Mouse (Mus musculus) embryonic facial prominence, embryonic 10.5 days (tissue): Measurements from ENCODE around the gene Gm26566. TPM values are rescaled to one million over a fixed set of nuclear protein-coding genes. Genes with fewer than 3 reads are reported as not detected.

ENCODE experiments used
- DNase-seq: peaks from one replicate; pipeline ENCODE4 v3.0.0-alpha.2; 2017; ENCODE audit warnings: low spot score
- H3K27ac ChIP-seq: fragments of 300-500 bp; sonication (generic); replicated peaks from 2 replicates; pipeline ENCODE4 v1.5.1; 2016; ENCODE audit warnings: mild to moderate bottlenecking
- H3K27me3 ChIP-seq: fragments of 300-500 bp; sonication (generic); replicated peaks from 2 replicates; pipeline ENCODE4 v1.6.1; 2016; ENCODE audit warnings: low read depth, mild to moderate bottlenecking; ENCODE audit not compliant: poor library complexity, severe bottlenecking
- H3K36me3 ChIP-seq: fragments of 300-500 bp; sonication (generic); replicated peaks from 2 replicates; pipeline ENCODE4 v1.6.1; 2016; ENCODE audit warnings: mild to moderate bottlenecking, moderate library complexity
- H3K4me1 ChIP-seq: fragments of 300-500 bp; sonication (generic); 2 replicates; pipeline ENCODE4 v1.6.1; 2016
- H3K4me3 ChIP-seq: fragments of 300-500 bp; sonication (generic); 2 replicates; pipeline ENCODE4 v1.5.1; 2016; ENCODE audit warnings: mild to moderate bottlenecking, moderate library complexity
- H3K9me3 ChIP-seq: fragments of 300-500 bp; sonication (generic); 2 replicates; pipeline ENCODE4 v1.6.1; 2016; ENCODE audit warnings: mild to moderate bottlenecking
- WGBS: fragments of 180-500 bp; shearing (Covaris S2); methylation state at CpG from one replicate; pipeline ENCODE4 v1.1.7; 2016; 5-methylcytosine and 5-hydroxymethylcytosine counted together
- polyA plus RNA-seq: library from polyadenylated mRNA; unstranded; fragments of >200 nt; fragmentation: Nextera tagmentation; extraction: Ambion mirVana; gene quantifications from 2 replicates; pipeline ENCODE4 v1.2.1, GENCODE M21; 2016

The Gm26566 gene
- 0.80 and 0.90 TPM in 2 replicates for polyA plus RNA-seq

GRCm38 (mm10) chr4:88721791-88722721, at the start of gene Gm26566, which contains the start of gene Klhl9:
Gene Gm26566, plus strand, starts transcription at chr4:88721805.
Gene Klhl9, minus strand, starts transcription at chr4:88722465.
- under 1% methylated on average over 82 of the region's 82 CpGs for WGBS

GRCm38 (mm10) chr4:88676824-88677223, 44.8 kb upstream of the Gm26566 start, which contains the start of gene Ifna16:
Gene Ifna16, minus strand, starts transcription at chr4:88676924.
- H3K4me3 ChIP-seq, result no peak within 1 kb of the TSS
- H3K36me3 ChIP-seq, result no peaks in the 10 kb centered on the region
- 86% methylated on average over 1 of the region's 1 CpGs for WGBS
- no peaks in the 10 kb centered on the region for H3K9me3 ChIP-seq
- no peak for DNase-seq
- H3K27ac ChIP-seq, result no peak within 1 kb of the TSS
- no peaks in the 10 kb centered on the region for H3K27me3 ChIP-seq
- H3K4me1 ChIP-seq, result no peaks in the 10 kb centered on the region

More at GRCm38 (mm10) chr4:88721791-88722721, at the start of gene Gm26566, which contains the start of gene Klhl9:
- peak; percentile 98 for DNase-seq
- Histone ChIP-seq H3K27me3 (no peaks in the 10 kb centered on the region), H3K27ac (peak within 1 kb of the TSS; percentile 99), H3K4me3 (peak within 1 kb of the TSS; percentile 97), H3K9me3 (no peaks in the 10 kb centered on the region), H3K36me3 (peaks cover 42% of the 10 kb centered on the region), H3K4me1 (peaks cover 33% of the 10 kb centered on the region)

DNA sequence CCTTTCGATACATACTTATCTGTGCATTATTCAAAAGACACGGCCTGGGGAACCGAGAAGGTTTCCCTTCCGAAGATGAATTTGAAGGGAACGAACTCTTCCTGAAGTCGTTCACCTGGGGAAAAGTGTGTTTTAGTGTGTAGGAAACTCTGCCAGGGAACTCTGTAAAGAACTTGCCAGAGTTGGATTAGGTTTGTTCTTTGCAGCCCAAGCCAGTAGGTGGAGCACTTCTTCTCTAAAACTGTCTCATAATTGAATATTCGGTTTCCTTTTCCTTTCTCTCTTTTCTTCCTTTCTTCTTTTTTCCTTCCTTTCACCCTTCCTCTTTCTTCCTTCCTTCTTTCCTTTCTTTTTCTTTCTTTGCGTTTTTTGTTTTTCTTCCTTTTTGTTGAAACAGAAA, 41.2 kb upstream of the Gm26566 start:
- DNase-seq, result no peak
- 56% methylated on average over 8 of the region's 8 CpGs for WGBS
- H3K27ac ChIP-seq, result no peak overlapping the region
- H3K4me3 ChIP-seq, result no peak overlapping the region
- H3K36me3 ChIP-seq, result no peaks in the 10 kb centered on the region
- H3K27me3 ChIP-seq, result no peaks in the 10 kb centered on the region
- no peaks in the 10 kb centered on the region for H3K4me1 ChIP-seq
- no peaks in the 10 kb centered on the region for H3K9me3 ChIP-seq

DNA sequence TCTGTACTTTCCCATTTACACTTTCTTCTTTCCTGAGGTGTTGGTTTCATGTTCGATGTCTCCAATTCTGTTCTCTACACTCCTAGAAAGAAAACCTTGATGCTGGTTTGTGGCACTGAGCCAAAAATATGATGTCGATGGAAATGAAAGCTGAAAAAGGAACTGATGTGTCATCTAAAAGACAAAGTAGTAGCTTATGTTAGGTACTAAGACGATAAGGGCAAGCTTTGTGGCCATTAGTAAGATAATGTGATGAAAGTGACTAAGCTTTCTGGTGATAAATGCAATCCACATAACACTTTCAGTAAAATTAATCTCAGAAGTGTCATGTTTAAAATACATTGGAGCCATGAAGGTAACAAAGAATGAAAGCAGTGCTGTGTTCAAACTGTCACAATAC, 40.3 kb upstream of the Gm26566 start:
- Histone ChIP-seq H3K36me3 (no peaks in the 10 kb centered on the region), H3K27ac (no peak overlapping the region), H3K9me3 (no peaks in the 10 kb centered on the region), H3K4me1 (no peaks in the 10 kb centered on the region), H3K4me3 (no peak overlapping the region), H3K27me3 (no peaks in the 10 kb centered on the region)
- 85% methylated on average over 3 of the region's 3 CpGs for WGBS
- no peak for DNase-seq

- Histone ChIP-seq H3K9me3 (no peaks in the 10 kb centered on the region), H3K4me3 (no peak within 1 kb of the TSS), H3K36me3 (no peaks in the 10 kb centered on the region), H3K4me1 (no peaks in the 10 kb centered on the region), H3K27me3 (no peaks in the 10 kb centered on the region), H3K27ac (no peak within 1 kb of the TSS)
- WGBS, result 86% methylated on average over 1 of the region's 1 CpGs
- DNase-seq, result no peak
Measured at GRCm38 (mm10) chr4:88683812-88684211, 37.8 kb upstream of the Gm26566 start, which contains the start of gene Ifna2. Gene Ifna2, minus strand, starts transcription at chr4:88683912.

DNA sequence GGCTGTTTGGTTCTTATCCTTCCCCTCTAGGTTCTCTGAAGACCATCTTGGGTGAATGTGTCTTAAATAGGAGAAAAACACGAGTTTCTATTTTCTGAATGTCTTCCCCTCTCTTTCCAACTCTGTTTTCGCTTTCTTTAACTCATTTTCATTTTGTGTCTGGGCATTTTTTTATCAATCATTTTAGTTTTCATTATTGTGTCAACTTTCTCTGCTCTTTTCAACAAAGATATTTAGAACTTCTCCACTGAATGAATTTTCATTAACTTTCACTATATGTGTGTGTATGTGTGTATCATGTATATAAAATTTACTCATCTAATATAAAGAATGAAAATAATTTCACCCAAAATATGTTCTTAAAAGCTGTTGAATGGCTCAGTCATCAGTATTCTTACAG, 30.3 kb upstream of the Gm26566 start, which contains the start of gene Ifnab:
Ifnab (minus strand) TSS at position 101 of the 400 bp plus-strand sequence.
- no peak within 1 kb of the TSS for H3K27ac ChIP-seq
- H3K4me3 ChIP-seq, result no peak within 1 kb of the TSS
- no peaks in the 10 kb centered on the region for H3K27me3 ChIP-seq
- H3K36me3 ChIP-seq, result no peaks in the 10 kb centered on the region
- no peak for DNase-seq
- no peaks in the 10 kb centered on the region for H3K4me1 ChIP-seq
- WGBS, result 76% methylated on average over 2 of the region's 2 CpGs
- H3K9me3 ChIP-seq, result no peaks in the 10 kb centered on the region

DNA sequence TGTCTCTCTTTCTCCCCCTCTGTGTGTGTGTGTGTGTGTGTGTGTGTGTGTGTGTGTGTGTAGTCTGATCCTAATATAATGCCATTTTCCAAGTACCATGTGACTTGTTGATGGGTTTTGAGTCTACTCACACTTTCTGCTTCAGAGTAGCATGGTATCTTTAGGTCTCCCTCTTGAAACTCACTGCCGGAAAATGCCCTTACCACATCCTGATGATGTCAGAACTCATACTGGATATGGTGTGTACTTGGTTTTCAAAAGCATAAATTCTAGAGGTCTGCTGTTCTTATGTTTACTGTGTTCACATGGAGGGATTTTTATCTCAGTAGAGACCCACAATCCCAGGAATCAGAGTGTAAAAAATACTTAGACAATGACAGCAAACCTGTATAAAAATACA, 29.1 kb upstream of the Gm26566 start:
- no peaks in the 10 kb centered on the region for H3K36me3 ChIP-seq
- DNase-seq, result no peak
- no peaks in the 10 kb centered on the region for H3K27me3 ChIP-seq
- no peak overlapping the region for H3K27ac ChIP-seq
- 91% methylated on average over 1 of the region's 1 CpGs for WGBS
- no peaks in the 10 kb centered on the region for H3K4me1 ChIP-seq
- no peaks in the 10 kb centered on the region for H3K9me3 ChIP-seq
- H3K4me3 ChIP-seq, result no peak overlapping the region

GRCm38 (mm10) chr4:88693392-88693791, 28.2 kb upstream of the Gm26566 start:
- 88% methylated on average over 2 of the region's 2 CpGs for WGBS
- H3K27me3 ChIP-seq, result no peaks in the 10 kb centered on the region
- H3K27ac ChIP-seq, result no peak overlapping the region
- H3K4me3 ChIP-seq, result no peak overlapping the region
- H3K9me3 ChIP-seq, result no peaks in the 10 kb centered on the region
- H3K4me1 ChIP-seq, result no peaks in the 10 kb centered on the region
- no peak for DNase-seq
- no peaks in the 10 kb centered on the region for H3K36me3 ChIP-seq

GRCm38 (mm10) chr4:88696237-88696884, 25.2 kb upstream of the Gm26566 start:
- Histone ChIP-seq H3K4me1 (no peaks in the 10 kb centered on the region), H3K27ac (no peak overlapping the region), H3K4me3 (no peak overlapping the region), H3K27me3 (no peaks in the 10 kb centered on the region), H3K36me3 (no peaks in the 10 kb centered on the region), H3K9me3 (no peaks in the 10 kb centered on the region)
- 20% methylated on average over 3 of the region's 3 CpGs for WGBS
- DNase-seq, result peak; percentile 82

DNA sequence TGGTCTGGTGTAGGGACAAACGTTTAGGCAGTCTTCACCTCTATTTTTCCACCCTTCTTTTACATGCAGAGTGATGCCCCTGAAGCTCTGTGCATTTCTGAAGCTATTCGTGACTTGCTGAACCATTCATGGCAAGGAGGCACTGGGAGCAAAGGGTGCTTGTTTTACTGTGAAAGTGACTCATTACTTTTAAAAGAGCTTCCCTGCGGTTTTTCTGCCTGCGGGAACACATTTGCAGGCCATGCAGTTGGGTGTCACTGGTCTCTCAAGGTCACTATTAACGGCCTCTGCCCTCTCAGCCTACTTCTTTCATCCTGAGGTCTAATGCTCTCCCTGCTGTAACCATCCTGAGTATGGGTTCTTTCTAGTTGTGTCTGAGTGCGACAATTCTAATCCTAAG, 24.5 kb upstream of the Gm26566 start:
- Histone ChIP-seq H3K27me3 (no peaks in the 10 kb centered on the region), H3K36me3 (no peaks in the 10 kb centered on the region), H3K27ac (no peak overlapping the region), H3K4me3 (no peak overlapping the region), H3K4me1 (no peaks in the 10 kb centered on the region), H3K9me3 (no peaks in the 10 kb centered on the region)
- 64% methylated on average over 6 of the region's 6 CpGs for WGBS
- no peak for DNase-seq

DNA sequence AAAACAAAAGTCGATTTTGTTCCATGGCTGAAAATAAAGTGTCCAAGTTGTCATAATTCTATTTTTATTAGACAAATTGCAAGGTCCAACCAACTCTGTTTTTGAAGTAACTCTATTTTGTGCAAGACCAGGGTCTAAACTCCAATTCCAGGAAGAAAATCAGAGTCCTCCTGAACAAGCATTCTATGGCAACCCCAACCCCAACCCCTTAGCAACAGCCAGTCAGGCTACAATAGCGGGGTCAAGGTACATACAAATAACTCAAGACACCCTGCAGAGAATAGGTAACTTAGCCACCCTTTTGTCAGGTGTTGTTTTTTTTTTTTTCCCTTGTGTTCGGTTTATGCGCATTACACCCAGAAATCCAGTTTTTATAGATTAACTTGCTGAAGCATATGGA, 23.9 kb upstream of the Gm26566 start:
- Histone ChIP-seq H3K9me3 (no peaks in the 10 kb centered on the region), H3K27me3 (no peaks in the 10 kb centered on the region), H3K4me3 (no peak overlapping the region), H3K4me1 (no peaks in the 10 kb centered on the region), H3K36me3 (no peaks in the 10 kb centered on the region), H3K27ac (no peak overlapping the region)
- WGBS, result 86% methylated on average over 4 of the region's 4 CpGs
- no peak for DNase-seq

DNA sequence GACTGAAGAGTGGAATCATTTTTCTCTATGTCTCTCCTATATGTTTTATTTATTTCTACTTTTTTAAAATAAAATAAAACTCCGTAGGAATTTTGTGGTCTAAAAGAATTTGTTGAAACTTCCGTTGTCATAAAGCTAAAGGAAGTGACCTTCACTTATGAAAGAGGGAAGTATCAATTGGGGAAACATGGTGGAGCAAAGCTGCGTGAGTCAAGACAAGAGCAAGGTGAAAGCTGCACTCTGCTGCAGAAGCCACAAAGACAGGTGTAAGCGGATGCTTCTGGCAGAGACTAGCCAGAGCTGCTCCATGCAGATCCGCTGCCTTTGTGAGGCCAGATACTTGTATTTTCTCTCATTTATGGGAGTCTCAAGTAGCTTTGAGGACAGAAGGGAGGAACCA, 22.8 kb upstream of the Gm26566 start:
- 85% methylated on average over 5 of the region's 5 CpGs for WGBS

More for the DNA sequence above, 22.8 kb upstream of the Gm26566 start:
- no peak overlapping the region for H3K27ac ChIP-seq
- H3K9me3 ChIP-seq, result no peaks in the 10 kb centered on the region
- H3K4me1 ChIP-seq, result no peaks in the 10 kb centered on the region
- H3K4me3 ChIP-seq, result no peak overlapping the region
- no peak for DNase-seq
- H3K27me3 ChIP-seq, result no peaks in the 10 kb centered on the region
- H3K36me3 ChIP-seq, result no peaks in the 10 kb centered on the region
